Mouse (Mus musculus) gastrocnemius, postnatal 36 days (tissue): ENCODE measurements around the gene E2f1. TPM values are rescaled to one million over a fixed set of nuclear protein-coding genes. Genes with fewer than 3 reads are reported as not detected.
A peak's percentile ranks its signal among the peaks of the same experiment; 100 is the strongest.

ENCODE experiments used
- DNase-seq, 2 experiments: peaks; one replicate each; pipeline ENCODE4 v3.0.0; 2022
- intact Hi-C: fragments of 180-260 bp; cut with DNase I; formaldehyde crosslinking; loops from one replicate; pipeline ENCODE4 v1.15.1; 2025
- total RNA-seq, 2 experiments: library from RNA; stranded (reverse); gene quantifications; 2 replicates each; pipeline ENCODE4 v1.2.3; 2021

The E2f1 gene
- total RNA-seq, 2 experiments from 2014 or later, result 0.48 to 0.69 TPM

DNA sequence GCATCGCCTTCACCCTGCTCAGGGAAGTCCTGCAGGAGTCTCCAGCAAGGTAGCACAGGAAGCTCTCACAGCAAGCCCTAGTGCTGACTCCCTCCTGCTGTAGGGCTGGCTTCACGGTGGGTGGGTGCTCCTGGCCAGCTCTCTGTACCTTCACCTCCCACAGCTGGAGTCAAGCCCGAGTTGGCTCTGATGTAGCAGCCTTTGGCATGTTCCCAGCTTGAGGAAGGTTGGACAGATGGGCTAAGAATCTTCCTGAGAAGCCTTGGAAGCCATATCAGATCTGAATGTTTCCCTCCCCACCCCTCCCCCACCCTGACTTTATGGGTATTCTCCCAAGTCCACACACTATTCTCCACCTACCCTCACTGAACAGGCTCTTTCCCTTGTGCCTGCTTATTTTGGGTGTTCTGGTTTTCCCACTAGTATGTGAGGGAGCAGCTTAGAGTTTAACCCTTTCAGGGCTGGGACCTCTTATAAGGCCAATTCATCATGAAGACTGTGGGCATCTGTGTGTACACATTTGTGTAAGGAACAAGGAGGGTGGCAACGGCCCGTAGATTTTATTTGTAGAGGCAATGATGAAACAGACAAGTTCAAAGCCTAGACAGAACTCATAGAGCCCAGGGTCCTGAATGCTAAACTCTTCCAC lies 12.4 kb downstream of the E2f1 start:
- intact Hi-C loops, result no loop called here
- no peak for DNase-seq

GRCm38 (mm10) chr2:154555235-154555634 lies 14.5 kb downstream of the E2f1 start:
- no peak for DNase-seq
- intact Hi-C loops, result no loop called here

GRCm38 (mm10) chr2:154552424-154552907 lies 17.2 kb downstream of the E2f1 start:
- intact Hi-C loops, result loop anchor here (5.0 kb wide), 1 partner anchor 50 kb away; the partner anchor contains the start of gene Pxmp4
- peak; percentile 71 to 72 for DNase-seq

DNA sequence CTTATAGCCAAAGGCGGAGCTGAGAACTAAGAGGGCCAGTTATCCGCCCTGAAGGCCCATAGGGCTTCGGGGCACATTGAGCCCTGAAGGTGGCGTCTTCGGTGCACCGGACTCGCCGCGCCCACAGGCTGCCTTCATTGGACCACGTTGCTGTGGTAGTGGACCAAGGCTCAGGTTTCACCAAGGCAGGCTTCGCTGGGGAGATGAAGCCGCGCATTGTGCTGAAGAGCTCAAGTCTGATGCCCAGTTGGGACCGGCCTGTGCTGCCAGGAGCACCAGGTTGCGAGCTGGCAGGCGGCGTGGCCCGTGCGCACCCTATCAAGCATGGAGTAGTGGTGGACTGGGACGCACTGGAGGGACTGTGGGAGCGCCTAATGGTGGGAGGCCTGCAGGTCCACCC lies 17.8 kb downstream of the E2f1 start:
- DNase-seq, result no peak
- intact Hi-C loops, result loop anchor here (5.0 kb wide), 1 partner anchor 50 kb away; the partner anchor contains the start of gene Pxmp4

- no peak for DNase-seq
- intact Hi-C loops, result loop anchor here (5.0 kb wide), 1 partner anchor 51 kb away; the partner anchor contains the start of gene Pxmp4
Measured at GRCm38 (mm10) chr2:154551476-154551875, 18.2 kb downstream of the E2f1 start, which contains the start of gene Actl10. Gene Actl10, plus strand, starts transcription at chr2:154551776.

- no peak for DNase-seq
- intact Hi-C loops, result loop anchor here (5.0 kb wide), 1 partner anchor 51 kb away; the partner anchor contains the start of gene Pxmp4
Measured at GRCm38 (mm10) chr2:154550937-154551336, 18.8 kb downstream of the E2f1 start.

GRCm38 (mm10) chr2:154549886-154550189 lies 19.9 kb downstream of the E2f1 start:
- intact Hi-C loops, result loop anchor here (5.0 kb wide), 1 partner anchor 52 kb away; the partner anchor contains the start of gene Pxmp4
- DNase-seq, result no peak

GRCm38 (mm10) chr2:154549127-154549885 lies 20.4 kb downstream of the E2f1 start:
- peak in 1 of 2 experiments; percentile 34 for DNase-seq
- intact Hi-C loops, result no loop called here

DNA sequence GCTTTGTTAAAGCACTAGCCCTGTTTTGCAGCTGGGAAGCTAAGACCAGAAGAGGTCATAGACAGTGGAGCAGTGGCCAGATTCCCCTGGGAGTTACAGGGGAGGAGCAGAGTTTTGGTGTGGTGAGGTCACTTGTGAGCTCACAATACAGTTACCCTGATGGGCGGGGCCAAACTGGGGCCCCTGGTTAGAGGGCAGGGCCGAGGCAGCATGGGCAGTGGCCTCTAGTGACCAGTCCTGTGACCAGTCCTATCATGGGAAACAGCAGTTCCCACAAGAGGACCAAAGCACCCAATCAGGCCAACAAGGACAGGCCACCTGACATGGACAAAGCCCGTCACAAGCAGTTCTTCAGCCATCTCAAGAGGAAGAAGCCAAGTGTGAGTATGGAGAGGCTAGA lies 21.0 kb downstream of the E2f1 start:
- DNase-seq, result no peak
- intact Hi-C loops, result no loop called here

GRCm38 (mm10) chr2:154546711-154547110 lies 23.0 kb downstream of the E2f1 start, which contains the start of gene 1700003F12Rik:
Gene 1700003F12Rik, plus strand, starts transcription at chr2:154547085.
- intact Hi-C loops, result no loop called here
- DNase-seq, result no peak

DNA sequence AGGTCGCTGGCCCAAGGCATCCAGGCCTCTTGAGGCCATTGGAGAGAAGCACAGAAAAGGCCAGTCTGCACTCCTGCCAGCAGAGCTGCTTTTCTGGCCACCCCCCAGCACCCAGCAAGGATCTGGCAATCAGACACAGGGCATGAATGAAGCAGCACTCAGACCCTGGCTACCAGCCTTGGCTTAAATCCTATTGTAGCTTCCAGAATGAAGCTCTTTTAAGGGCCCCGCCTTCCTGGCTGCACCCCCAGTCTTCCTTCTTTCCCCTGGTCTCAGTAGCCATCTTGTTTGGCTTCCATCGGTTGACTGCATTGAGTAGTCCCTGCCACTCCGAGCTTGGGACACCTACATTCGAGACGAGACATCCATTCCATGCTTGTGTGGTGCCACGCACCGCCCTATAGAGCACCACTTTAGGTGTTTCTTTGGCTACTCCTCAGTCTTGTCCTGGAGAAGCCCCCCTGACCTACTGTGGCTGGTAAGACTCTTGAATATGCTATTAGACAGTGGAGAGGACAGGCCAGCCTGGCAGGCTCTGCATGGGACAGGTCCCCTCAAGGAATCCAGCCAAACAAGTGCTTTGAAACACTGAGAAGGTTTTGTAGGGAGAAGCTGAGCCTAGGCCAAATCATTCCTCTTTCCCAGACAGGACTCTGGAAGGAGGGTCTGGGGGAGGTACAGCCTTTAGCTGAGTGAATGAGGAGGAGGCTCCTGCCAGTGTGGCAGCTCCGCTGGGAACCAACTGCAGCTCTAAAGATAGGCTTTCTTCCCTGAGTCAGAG lies 25.9 kb downstream of the E2f1 start:
- intact Hi-C loops, result no loop called here
- peak; percentile 61 to 62 for DNase-seq

DNA sequence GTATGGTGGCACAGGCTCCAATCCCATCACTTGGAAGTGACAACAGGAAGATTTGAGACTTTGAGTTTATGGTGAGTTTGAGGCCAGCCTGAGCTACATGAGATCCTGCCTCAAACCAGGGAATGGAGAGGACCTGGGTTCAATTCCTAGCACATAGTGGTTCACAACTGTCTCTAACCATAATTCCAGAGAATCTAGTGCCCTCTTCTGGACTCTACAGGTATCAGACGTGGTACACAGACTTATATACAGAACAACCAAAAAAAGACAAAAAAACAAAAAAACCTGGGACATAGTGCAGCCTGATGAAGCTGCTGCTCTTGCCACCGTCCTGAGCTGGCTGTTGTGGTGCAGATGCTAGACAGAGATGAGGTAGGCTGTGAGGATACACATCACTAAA lies 28.1 kb downstream of the E2f1 start:
- DNase-seq, result no peak
- intact Hi-C loops, result no loop called here

GRCm38 (mm10) chr2:154539720-154540119 lies 30.0 kb downstream of the E2f1 start:
- intact Hi-C loops, result loop anchor here (2.0 kb wide), 1 partner anchor 123 kb away; no protein-coding TSS in a partner anchor
- no peak for DNase-seq

DNA sequence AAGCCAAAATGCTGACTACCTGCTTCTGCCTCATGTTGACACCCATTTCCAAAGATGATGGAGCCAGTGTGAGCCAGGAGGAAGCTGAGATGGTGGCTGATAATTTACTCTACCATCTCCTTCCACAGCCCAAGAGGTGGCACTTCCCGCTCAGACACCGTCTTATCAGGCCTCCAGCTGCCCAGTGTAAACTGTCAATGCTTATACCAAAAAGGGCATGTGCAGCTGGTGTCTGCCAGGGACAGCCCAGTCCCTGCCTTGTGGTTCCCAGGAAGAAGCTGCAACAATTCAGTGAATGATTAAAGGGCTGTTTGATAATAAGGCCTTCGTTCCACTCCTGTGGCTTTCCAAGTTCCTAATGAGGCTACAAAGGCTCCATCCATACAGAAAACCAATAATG lies 31.0 kb downstream of the E2f1 start:
- DNase-seq, result no peak
- intact Hi-C loops, result loop anchor here (2.0 kb wide), 1 partner anchor 122 kb away; no protein-coding TSS in a partner anchor

DNA sequence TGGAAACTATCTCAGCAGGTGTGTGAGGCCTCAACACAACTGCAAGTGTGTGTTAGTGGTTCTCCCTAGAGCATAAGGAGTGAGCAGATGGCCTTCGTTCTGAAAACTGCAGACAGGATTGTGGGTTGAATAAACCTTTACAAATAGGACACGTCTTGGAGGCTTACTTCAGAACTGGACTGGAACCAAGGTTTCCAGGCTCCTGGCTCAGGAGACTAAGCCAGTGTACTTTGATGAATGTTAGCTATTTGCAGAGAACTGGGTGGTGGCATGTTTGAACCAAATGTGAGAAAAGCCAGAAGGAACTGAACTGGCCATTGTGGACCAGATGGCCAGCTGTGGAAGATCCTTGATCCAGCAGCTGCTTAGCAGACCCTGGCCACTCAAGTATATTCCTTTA lies 31.4 kb downstream of the E2f1 start:
- intact Hi-C loops, result loop anchor here (2.0 kb wide), 1 partner anchor 122 kb away; no protein-coding TSS in a partner anchor
- DNase-seq, result no peak

GRCm38 (mm10) chr2:154534704-154535270 lies 34.9 kb downstream of the E2f1 start:
- DNase-seq, result no peak
- intact Hi-C loops, result no loop called here

DNA sequence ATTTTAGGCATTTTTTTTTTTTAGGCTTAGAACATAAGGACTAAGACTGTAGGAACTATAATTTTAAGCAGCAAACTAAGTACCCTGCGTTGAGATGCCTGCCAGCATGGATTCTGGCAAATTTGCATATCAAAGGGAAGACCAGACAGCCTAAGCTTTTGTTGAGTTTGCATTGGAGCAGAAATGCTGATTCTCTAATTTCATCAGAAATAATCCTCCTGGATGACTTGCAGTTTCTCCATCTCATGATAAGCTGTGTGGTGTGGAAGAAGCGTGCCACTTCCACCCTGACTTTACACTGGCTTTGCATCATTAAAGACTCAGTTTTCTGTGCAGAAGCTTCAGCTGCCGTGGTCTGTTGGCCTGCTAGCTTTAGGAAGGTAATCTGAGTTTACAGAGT lies 36.8 kb downstream of the E2f1 start:
- intact Hi-C loops, result no loop called here
- DNase-seq, result no peak

DNA sequence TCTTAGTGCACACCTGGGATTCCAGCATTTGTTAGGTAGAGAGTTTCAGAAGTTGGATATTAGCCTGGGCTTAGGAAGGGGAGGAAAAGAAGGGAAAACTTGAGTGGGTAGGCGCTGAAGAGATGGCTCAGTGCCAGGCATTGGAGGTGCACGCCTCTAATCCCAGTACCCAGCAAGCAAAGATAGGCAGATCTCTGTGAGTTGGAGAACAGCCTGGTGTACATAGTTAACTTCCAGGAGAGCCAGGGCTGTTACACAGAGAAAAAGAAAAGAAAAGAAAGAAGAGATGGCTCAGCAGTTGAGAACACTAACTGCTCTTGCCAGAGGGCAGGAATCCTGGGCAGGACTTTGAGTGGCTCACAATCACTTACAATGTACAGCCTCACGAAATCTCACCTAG lies 43.2 kb downstream of the E2f1 start:
- no peak for DNase-seq
- intact Hi-C loops, result no loop called here

DNA sequence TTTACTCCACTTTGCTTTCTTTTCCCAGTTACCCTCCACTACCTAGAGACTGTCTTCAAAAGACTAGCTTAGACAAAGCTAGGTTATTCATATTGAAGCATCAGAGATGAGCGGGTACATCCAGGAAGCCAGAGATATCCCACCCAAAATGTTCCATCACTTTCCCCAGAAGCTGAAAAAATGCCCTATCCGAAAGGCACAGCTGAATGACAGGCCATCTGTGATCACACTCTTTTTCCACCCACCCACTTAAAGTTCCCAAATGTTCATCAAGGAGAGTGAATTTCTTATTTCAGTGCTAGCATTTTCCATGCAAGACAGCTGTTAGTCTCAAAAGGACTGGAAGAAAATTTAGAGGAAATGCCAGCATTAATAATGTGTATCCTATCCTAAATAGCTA lies 44.4 kb downstream of the E2f1 start:
- no peak for DNase-seq
- intact Hi-C loops, result no loop called here

- intact Hi-C loops, result no loop called here
- DNase-seq, result no peak
Measured at GRCm38 (mm10) chr2:154522334-154522733, 47.4 kb downstream of the E2f1 start.
